Mouse (Mus musculus) retina, adult 2 months (tissue): ENCODE measurements around the gene Moap1.

Source experiments
- DNase-seq: peaks from one replicate; pipeline ENCODE4 v3.0.0-alpha.2; 2012; ENCODE audit warnings: low read depth, low spot score

Gene Moap1

GRCm38 (mm10) chr12:102742056-102742455 lies 1.4 kb downstream of the Moap1 start:
- no peak for DNase-seq

GRCm38 (mm10) chr12:102740285-102740684 lies 3.2 kb downstream of the Moap1 start:
- no peak for DNase-seq

DNA sequence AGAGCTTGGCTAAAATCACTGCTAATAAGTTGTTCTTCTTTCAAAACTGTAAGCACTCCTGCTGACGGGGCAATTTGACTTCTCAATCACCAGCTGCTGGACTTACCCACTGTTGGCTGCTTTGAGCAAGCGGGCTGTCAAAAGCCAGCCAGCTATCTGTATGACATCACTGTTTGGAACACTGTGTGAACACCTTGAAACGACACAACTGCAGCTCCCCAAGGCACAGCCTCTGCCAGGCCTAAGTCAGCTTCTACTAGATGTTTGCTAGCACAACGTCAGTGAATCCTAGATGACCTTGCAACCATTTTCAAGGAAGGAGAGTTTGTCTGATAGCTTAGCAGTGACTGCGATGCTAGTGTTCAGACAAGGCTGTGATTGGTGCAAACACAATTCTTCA lies 4.4 kb downstream of the Moap1 start:
- no peak for DNase-seq

GRCm38 (mm10) chr12:102733381-102733780 lies 10.1 kb downstream of the Moap1 start:
- no peak for DNase-seq

DNA sequence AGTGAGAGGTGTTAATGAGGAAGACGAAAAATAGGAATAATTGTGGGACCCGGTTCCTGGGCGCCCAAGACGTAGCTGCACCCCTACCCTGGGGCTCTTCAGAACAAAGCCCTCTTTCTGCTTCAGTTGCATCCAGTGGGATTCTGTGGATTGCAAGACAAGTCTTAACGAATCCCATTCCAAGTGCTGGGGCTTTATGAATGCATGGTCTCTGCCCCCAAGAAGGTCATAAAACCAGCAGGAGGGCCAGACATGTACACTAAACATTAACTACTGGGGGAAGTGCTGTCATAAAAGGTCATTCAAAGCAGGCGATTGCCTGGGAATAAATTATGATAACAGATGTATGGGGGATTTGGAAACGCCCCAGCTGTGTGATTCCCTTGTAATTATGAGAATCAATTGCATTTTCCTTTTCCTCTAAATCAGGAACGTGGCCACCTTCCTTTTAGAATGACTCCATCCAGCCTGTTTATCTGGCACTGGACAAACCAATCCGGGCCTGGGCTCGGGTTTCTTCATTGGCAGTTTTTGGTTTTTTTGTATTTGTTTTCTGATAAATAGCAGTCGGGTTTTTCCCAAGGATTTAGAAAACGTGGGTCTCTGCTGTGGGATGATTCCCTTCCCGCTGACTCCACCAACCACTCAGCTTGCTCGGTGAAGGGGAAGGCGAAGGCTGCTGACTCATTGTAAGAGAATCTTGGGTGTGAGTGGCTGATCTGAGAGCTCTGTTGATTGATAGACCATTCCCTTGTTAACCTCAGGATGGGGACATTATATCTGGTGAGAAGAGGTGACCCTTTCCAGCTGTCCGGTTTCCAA lies 12.5 kb downstream of the Moap1 start:
- no peak for DNase-seq

- no peak for DNase-seq
Observed at GRCm38 (mm10) chr12:102729855-102730797, 13.3 kb downstream of the Moap1 start.

- DNase-seq: no peak
Observed at GRCm38 (mm10) chr12:102725761-102726175, 17.7 kb downstream of the Moap1 start.

DNA sequence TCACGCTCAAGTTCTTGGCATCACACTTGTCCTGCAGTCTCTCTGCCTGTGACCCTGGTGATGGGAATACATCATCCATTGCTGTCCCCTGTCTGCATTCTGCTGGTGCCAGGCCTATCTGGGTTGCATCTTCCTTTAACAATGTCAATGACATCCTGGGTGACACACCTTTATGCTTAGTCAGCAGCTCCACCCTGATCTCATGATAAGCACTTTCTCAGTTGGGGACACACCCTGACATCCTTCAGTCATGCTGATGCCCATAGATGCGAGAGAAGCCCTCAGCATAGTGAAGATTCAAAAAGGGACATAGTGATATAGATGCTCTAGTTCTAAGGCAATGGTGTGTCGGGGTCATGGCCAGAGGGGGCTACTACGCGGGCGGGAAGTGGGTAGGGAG lies 18.3 kb downstream of the Moap1 start:
- DNase-seq: no peak

GRCm38 (mm10) chr12:102723861-102724260 lies 19.6 kb downstream of the Moap1 start:
- DNase-seq: no peak

DNA sequence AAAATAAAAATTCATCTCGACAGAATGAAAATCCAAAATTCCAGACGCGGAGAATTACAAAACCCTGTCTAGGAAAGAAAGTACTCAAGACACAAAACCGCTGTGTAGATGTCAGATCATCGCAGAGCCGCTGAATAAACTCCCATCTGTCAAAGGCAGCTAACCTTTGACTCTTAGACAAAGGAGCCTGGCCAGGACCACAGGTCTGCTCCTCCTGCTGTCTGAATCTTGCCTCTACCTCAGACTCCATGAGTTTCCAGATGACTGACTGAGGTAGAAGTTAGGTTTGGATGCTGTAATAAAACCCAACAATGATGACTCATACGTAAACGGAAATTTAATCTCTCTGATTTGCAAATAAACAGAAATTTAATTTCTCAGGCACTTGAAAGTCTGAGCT lies 20.5 kb downstream of the Moap1 start:
- DNase-seq: no peak

DNA sequence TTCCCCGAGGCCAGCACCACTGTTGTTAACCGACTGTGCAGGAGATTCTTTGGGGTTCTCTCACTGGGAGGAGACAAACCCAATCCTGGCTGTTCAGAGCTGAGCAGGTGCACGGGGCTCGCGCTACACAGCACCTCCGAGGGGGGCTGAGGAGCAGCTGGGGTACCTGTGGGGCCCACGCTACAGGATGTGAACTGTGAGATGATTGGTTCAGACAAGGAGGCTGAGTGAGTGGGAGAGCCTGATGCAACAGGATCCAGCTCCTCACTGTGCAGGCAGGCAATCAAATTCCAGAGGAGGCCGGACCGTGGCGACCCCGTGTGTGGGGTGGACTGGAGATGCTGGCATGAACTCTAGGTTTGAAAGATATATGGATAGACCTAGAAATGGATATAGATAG lies 21.0 kb downstream of the Moap1 start:
- no peak for DNase-seq

- no peak for DNase-seq
Observed at GRCm38 (mm10) chr12:102719552-102720315, 23.7 kb downstream of the Moap1 start.

GRCm38 (mm10) chr12:102714654-102715395 lies 28.6 kb downstream of the Moap1 start:
- DNase-seq: no peak

- DNase-seq: no peak
Observed at GRCm38 (mm10) chr12:102714116-102714515, 29.3 kb downstream of the Moap1 start.

GRCm38 (mm10) chr12:102713153-102713865 lies 30.2 kb downstream of the Moap1 start:
- no peak for DNase-seq

GRCm38 (mm10) chr12:102710851-102711375 lies 32.5 kb downstream of the Moap1 start:
- no peak for DNase-seq

DNA sequence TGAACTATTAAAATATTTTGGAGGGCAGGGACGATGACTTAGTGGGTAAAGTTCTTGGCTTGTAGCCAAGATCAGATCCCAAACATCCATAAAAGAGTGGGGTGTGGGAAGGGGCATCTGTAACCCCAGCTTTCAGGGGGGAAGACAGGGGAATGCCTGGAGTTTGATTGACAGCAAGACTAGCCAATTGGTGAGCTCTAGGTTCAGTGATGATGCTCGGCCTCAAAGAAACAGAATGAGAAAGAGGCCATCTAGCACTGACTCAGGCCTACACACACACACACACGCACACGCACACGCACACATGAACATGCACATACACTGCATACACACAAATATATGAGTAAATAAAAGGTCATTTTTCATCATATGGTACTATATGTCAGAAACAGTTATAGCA lies 33.6 kb downstream of the Moap1 start:
- no peak for DNase-seq

DNA sequence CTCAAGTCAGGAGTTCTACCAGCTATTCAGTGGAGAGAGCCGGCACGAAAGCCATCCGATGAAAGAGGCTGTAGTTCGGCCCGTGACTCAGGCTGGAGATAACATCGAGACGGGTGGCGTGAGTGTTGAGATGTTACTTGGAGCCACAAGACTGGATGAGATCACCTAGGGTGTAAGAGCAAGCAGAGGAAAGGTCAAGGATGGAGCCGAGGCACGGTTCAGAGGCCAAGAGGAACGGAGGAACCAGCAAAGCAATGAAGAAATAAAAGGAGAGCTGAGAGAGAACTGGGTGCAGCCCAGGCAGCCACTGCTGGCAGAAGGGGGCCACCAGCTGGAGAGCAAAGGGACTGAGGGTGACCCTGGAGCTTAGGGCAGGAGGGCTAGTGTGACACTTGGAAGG lies 35.2 kb downstream of the Moap1 start:
- DNase-seq: no peak

DNA sequence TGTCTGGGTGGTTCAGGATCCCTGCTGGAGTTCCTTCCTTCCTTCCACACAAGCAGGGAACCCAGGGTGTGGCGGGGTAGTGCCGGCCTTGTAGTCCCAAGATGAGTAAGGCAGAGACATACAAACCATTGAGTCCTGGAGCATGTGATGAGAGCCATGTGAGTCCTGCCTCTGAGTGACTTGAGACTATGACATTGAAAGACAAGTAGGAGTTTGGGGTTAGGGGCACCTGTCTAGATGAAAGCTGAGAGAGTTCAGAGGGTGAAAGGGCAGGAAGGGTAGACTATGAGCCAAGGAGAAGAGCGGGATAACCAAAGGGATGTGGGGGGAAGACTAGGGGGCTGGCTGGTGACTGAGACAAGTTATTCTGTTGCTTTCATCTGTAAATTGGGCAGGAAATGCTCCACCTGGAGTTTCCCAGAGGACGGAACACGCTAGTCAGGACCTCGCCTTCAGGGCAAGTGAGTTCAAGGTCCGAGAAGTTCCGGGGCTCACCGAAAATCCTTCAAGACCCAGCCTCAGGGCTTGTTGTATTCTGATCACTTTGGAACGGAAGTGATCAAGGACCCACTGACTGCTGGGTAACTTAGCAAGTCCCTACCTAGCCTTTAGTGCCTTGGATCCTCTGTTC lies 36.5 kb downstream of the Moap1 start:
- DNase-seq: no peak
